Mouse (Mus musculus) stomach, postnatal 0 days (tissue): ENCODE results near the gene Ugt1a6a.
"Not testable (repeated sequence)": the region's sequence is repeated elsewhere in the genome, so short reads cannot be mapped to it uniquely, and the experiment has no call there.

ENCODE experiments used
- CTCF ChIP-seq: IDR thresholded peaks from 2 replicates; pipeline ENCODE4 v1.5.1; 2016; ENCODE audit warnings: antibody characterized with exemption, low read depth, mild to moderate bottlenecking, moderate library complexity
- EP300 ChIP-seq: optimal IDR thresholded peaks from 2 replicates; pipeline ENCODE3; 2016; ENCODE audit warnings: antibody characterized with exemption

GRCm38 (mm10) chr1:88112769-88113168 lies 21.8 kb upstream of the Ugt1a6a start:
- TF ChIP-seq CTCF, EP300: not testable (repeated sequence)
